Mouse (Mus musculus): ENCODE measurements around the gene Olfr1037.
"Not testable (repeated sequence)": the region's sequence is repeated elsewhere in the genome, so short reads cannot be mapped to it uniquely, and the experiment has no call there.

Olfr1037 gene

DNA sequence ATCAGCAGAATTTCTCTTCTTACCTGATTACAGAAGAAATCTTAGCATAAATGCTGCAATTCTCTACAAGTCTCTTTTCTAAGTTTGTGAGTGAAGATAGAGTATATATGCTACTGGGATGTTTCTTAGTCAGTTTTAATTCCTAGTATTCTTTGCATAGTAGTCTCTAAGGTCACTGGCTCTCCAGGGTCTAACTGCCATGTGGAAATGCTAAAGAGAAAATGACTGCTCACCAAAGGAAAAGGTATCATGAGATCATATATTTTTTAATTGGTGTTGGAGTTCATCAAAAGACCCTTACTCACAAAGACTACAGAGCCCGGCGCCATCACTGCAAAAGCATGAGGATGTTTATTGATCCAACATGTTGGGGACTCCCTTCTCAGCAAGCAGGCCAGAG lies at the start of gene Olfr1037:
Gene Olfr1037 (minus strand): TSS at position 101 of the 400 bp plus-strand sequence.
- DNase-seq (ENCODE audit: low spot score in 2 of 2) = no peak

DNA sequence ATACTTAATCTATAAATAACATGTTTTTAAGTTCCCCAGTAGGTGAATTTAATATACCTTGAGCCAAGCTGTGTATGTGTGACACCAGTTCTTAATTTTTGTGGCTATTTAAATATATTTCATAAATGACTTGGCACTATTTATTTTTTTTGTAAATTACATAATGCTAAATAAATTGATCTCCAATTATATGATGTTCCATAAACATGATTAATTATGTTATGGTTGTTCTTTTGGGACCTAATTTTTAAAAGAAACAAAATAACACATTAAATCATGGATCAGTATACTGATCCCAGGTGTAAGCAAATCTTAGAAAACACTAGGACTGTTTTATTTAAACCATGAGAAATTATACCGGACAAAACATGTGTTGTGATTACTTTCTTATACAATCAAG lies 48.6 kb upstream of the Olfr1037 start, which contains the start of gene Olfr1039:
Gene Olfr1039 (minus strand): TSS at position 101 of the 400 bp plus-strand sequence.
- no peak for DNase-seq (ENCODE audit: low spot score in 2 of 2)

- not testable (repeated sequence) for DNase-seq (ENCODE audit: low spot score in 2 of 2)
These were observed 6.7 kb downstream of the Olfr1037 start for GRCm38 (mm10) chr2:86080478-86080877.

DNA sequence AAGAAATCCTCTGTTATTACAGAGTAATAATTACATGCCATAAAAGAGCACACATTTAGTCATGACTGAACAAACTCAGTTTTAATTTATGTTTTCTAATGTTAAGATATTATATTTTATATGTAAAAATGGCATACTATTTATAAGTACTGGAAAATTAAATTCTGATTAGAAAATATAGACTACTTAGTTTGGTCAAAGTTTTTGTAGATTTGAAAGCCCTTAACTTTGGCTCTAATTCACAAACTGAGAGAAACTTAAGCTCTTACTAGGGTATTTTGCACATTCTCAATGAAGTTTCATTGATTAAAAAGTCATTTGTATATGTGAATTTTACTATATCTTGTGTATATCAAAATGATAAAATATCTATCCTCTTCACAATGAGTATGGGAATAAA lies 13.5 kb downstream of the Olfr1037 start, which contains the start of gene Olfr1036:
Gene Olfr1036 (plus strand): TSS at position 301 of the 400 bp plus-strand sequence.
- not testable (repeated sequence) for DNase-seq (ENCODE audit: low spot score in 2 of 2)

GRCm38 (mm10) chr2:86070189-86070588 lies 17.0 kb downstream of the Olfr1037 start:
- DNase-seq (ENCODE audit: low spot score in 2 of 2) = no peak

DNA sequence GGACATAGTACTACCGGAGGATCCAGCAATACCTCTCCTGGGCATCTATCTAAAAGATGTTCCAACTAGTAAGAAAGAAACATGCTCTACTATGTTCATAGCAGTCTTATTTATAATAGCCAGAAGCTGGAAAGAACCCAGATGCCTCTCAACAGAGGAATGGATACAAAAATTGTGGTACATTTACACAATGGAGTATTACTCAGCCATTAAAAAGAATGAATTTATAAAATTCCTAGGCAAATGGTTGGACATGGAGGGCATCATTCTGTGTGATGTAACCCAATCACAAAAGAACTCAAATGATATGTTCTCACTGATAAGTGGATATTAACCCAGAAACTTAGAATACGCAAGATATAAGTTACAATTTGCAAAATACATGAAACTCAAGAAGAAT lies 23.4 kb downstream of the Olfr1037 start:
- DNase-seq (ENCODE audit: low spot score in 2 of 2) = not testable (repeated sequence)

DNA sequence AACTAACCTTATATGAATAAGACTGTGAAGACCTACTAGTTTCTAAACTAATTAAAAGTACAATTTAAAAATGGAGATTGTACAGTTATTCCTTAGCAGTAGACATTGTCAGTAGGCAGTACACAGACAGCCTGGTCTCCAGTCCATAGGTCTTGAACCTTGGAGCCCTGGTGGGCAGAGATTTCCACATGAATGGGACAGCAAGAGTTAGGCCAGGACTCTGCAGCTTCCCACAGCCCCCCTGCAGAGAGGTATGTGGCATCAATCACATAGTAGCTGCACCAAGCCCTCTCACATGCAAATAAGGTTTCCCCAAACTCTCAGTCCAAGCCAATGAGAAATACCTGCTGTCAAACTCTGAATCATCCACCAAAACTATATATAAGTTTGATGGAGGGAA lies 36.4 kb downstream of the Olfr1037 start:
- DNase-seq (ENCODE audit: low spot score in 2 of 2) = not testable (repeated sequence)

GRCm38 (mm10) chr2:86045561-86045960 lies 41.6 kb downstream of the Olfr1037 start, which contains the start of gene Olfr1034:
Gene Olfr1034 (plus strand): TSS chr2:86045861.
- no peak for DNase-seq (ENCODE audit: low spot score in 2 of 2)

All from cerebellum, postnatal 4 days (tissue).